Mouse (Mus musculus) heart, embryonic 14.5 days (tissue): ENCODE measurements around the gene Rpl39. TPM values are rescaled to one million over a fixed set of nuclear protein-coding genes. Genes with fewer than 3 reads are reported as not detected.

ENCODE experiments used
- ATAC-seq: fragments of 200-750 bp; cut with Nextera tagmentation; 2 replicates; pipeline ENCODE4 v1.8.0; 2017; ENCODE audit warnings: low read depth, moderate TSS enrichment; ENCODE audit not compliant: insufficient number of reproducible peaks, insufficient read depth, low FRiP score
- H3K27ac ChIP-seq, 2 experiments: fragments of 200-500 bp in 1 of 2; fragments of 300-500 bp in 1 of 2; sonication (generic) in 1 of 2; replicated peaks in 1 of 2; 2 replicates each; pipeline ENCODE4 v1.5.1; 2012 to 2014; ENCODE audit warnings: low read depth in 2 of 2, low read length in 2 of 2, control low read depth in 1 of 2, mild to moderate bottlenecking in 1 of 2, mixed read lengths in 1 of 2; ENCODE audit not compliant: control insufficient read depth in 1 of 2, insufficient read depth in 1 of 2
- H3K27me3 ChIP-seq: fragments of 300-500 bp; sonication (generic); 2 replicates; pipeline ENCODE4 v1.6.1; 2014; ENCODE audit warnings: mild to moderate bottlenecking, low read length, control low read depth; ENCODE audit not compliant: control insufficient read depth, insufficient read depth
- H3K36me3 ChIP-seq: fragments of 300-500 bp; sonication (generic); 2 replicates; pipeline ENCODE4 v1.6.1; 2014; ENCODE audit warnings: mild to moderate bottlenecking, control low read depth, low read length, mixed read lengths; ENCODE audit not compliant: control insufficient read depth, insufficient read depth
- H3K4me1 ChIP-seq, 2 experiments: fragments of 200-500 bp in 1 of 2; fragments of 300-500 bp in 1 of 2; sonication (generic) in 1 of 2; 2 replicates each; pipeline ENCODE4 v1.6.1; 2012 to 2014; ENCODE audit warnings: low read length in 2 of 2, control low read depth in 1 of 2, mixed read lengths in 1 of 2; ENCODE audit not compliant: control insufficient read depth in 2 of 2, insufficient read depth in 2 of 2
- H3K4me2 ChIP-seq: fragments of 300-500 bp; sonication (generic); 2 replicates; pipeline ENCODE4 v1.6.1; 2014; ENCODE audit warnings: mild to moderate bottlenecking, low read length
- H3K4me3 ChIP-seq, 2 experiments: fragments of 200-500 bp in 1 of 2; fragments of 300-500 bp in 1 of 2; sonication (generic) in 1 of 2; 2 replicates each; pipeline ENCODE4 v1.5.1; 2012 to 2014; ENCODE audit warnings: low read length in 2 of 2, mild to moderate bottlenecking in 2 of 2, control low read depth in 1 of 2, low read depth in 1 of 2, moderate library complexity in 1 of 2; ENCODE audit not compliant: control insufficient read depth in 1 of 2, insufficient read depth in 1 of 2
- H3K9ac ChIP-seq: fragments of 300-500 bp; sonication (generic); 2 replicates; pipeline ENCODE4 v1.6.1; 2014; ENCODE audit warnings: mild to moderate bottlenecking, low read length
- H3K9me3 ChIP-seq: fragments of 300-500 bp; sonication (generic); 2 replicates; pipeline ENCODE4 v1.6.1; 2016; ENCODE audit warnings: low read length, control low read depth; ENCODE audit not compliant: control insufficient read depth
- WGBS: fragments of 180-500 bp; shearing (Covaris S2); extraction: QIAGEN DNeasy Blood & Tissue Kit; methylation state at CpG from one replicate; pipeline ENCODE4 v1.1.7; 2014; 5-methylcytosine and 5-hydroxymethylcytosine counted together
- polyA plus RNA-seq: library from polyadenylated mRNA; unstranded; fragments of >200 nt; fragmentation: Nextera tagmentation; extraction: Ambion mirVana; gene quantifications from 2 replicates; pipeline ENCODE4 v1.2.1, GENCODE M21; 2014

Gene Rpl39
- polyA plus RNA-seq, 1 experiment from 2014 or later = 451 TPM

- Histone ChIP-seq H3K4me2 (peak within 1 kb of the TSS; percentile 75), H3K27me3 (no peaks in the 10 kb centered on the region), H3K9me3 (no peaks in the 10 kb centered on the region), H3K4me1 (peaks cover 0 to 5% of the 10 kb centered on the region in 2 experiments; a peak in 1 of 4 replicates), H3K36me3 (no peaks in the 10 kb centered on the region), H3K27ac (peak within 1 kb of the TSS; percentile 85 to 96), H3K4me3 (peak within 1 kb of the TSS; percentile 49 to 88), H3K9ac (peak within 1 kb of the TSS; percentile 75)
- WGBS = 18% methylated on average over 30 of the region's 30 CpGs
- peak; percentile 99 for ATAC-seq
These were observed 25.1 kb upstream of the Rpl39 start, which contains the start of gene Upf3b for GRCm38 (mm10) chrX:37110193-37110880. Gene Upf3b, minus strand, starts transcription at chrX:37110322.

- Histone ChIP-seq H3K36me3 (no peaks in the 10 kb centered on the region), H3K4me3 (peak overlapping the region; percentile 49 to 88), H3K9me3 (no peaks in the 10 kb centered on the region), H3K9ac (peak overlapping the region; percentile 75), H3K27ac (peak overlapping the region; percentile 85 to 96), H3K4me1 (peaks cover 0 to 5% of the 10 kb centered on the region in 2 experiments; a peak in 1 of 4 replicates), H3K4me2 (peak overlapping the region; percentile 75), H3K27me3 (no peaks in the 10 kb centered on the region)
- peak; percentile 57 for ATAC-seq
- 16% methylated on average over 27 of the region's 27 CpGs for WGBS
These were observed 24.5 kb upstream of the Rpl39 start for GRCm38 (mm10) chrX:37109526-37110192.

GRCm38 (mm10) chrX:37103826-37104225 lies 18.6 kb upstream of the Rpl39 start:
- Histone ChIP-seq H3K9me3 (no peaks in the 10 kb centered on the region), H3K36me3 (peaks cover 22% of the 10 kb centered on the region), H3K4me2 (no peak overlapping the region), H3K4me1 (peaks cover 0 to under 1% of the 10 kb centered on the region in 2 experiments; a peak in 1 of 4 replicates), H3K9ac (no peak overlapping the region), H3K27ac (no peak overlapping the region), H3K4me3 (no peak overlapping the region), H3K27me3 (no peaks in the 10 kb centered on the region)
- ATAC-seq = no peak
- WGBS = 73% methylated on average over 2 of the region's 2 CpGs

GRCm38 (mm10) chrX:37098681-37099080 lies 13.5 kb upstream of the Rpl39 start:
- Histone ChIP-seq H3K9me3 (no peaks in the 10 kb centered on the region), H3K9ac (no peak overlapping the region), H3K27ac (no peak overlapping the region), H3K4me2 (no peak overlapping the region), H3K4me3 (no peak overlapping the region), H3K27me3 (no peaks in the 10 kb centered on the region), H3K4me1 (no peaks in the 10 kb centered on the region), H3K36me3 (peaks cover 52% of the 10 kb centered on the region)
- WGBS = 90% methylated on average over 3 of the region's 3 CpGs
- ATAC-seq = no peak

- no peak for ATAC-seq
- no peak overlapping the region for H3K4me3 ChIP-seq
- H3K9ac ChIP-seq = no peak overlapping the region
- H3K27ac ChIP-seq = no peak overlapping the region
- no peak overlapping the region for H3K4me2 ChIP-seq
- H3K27me3 ChIP-seq = no peaks in the 10 kb centered on the region
- peaks cover 46% of the 10 kb centered on the region for H3K36me3 ChIP-seq
- H3K9me3 ChIP-seq = no peaks in the 10 kb centered on the region
- WGBS = 84% methylated on average over 11 of the region's 11 CpGs
- H3K4me1 ChIP-seq = no peaks in the 10 kb centered on the region
These were observed 10.0 kb upstream of the Rpl39 start for GRCm38 (mm10) chrX:37095106-37095768.

GRCm38 (mm10) chrX:37091457-37091856 lies 6.3 kb upstream of the Rpl39 start:
- no peak for ATAC-seq
- H3K36me3 ChIP-seq = peaks cover 25% of the 10 kb centered on the region
- no peak overlapping the region for H3K9ac ChIP-seq
- H3K27me3 ChIP-seq = no peaks in the 10 kb centered on the region
- no peaks in the 10 kb centered on the region for H3K9me3 ChIP-seq
- WGBS = 82% methylated on average over 3 of the region's 3 CpGs
- no peaks in the 10 kb centered on the region for H3K4me1 ChIP-seq
- H3K4me2 ChIP-seq = no peak overlapping the region
- no peak overlapping the region for H3K4me3 ChIP-seq
- H3K27ac ChIP-seq = no peak overlapping the region

- Histone ChIP-seq H3K4me2 (no peak overlapping the region), H3K27ac (no peak overlapping the region), H3K9me3 (no peaks in the 10 kb centered on the region), H3K36me3 (peaks cover 12% of the 10 kb centered on the region), H3K4me3 (no peak overlapping the region), H3K4me1 (no peaks in the 10 kb centered on the region), H3K27me3 (no peaks in the 10 kb centered on the region), H3K9ac (no peak overlapping the region)
- 79% methylated on average over 1 of the region's 1 CpGs for WGBS
- no peak for ATAC-seq
These were observed 3.6 kb upstream of the Rpl39 start for GRCm38 (mm10) chrX:37088778-37089177.
